Mouse (Mus musculus): Measurements from ENCODE around the gene Cpne4.

Cpne4 gene

GRCm38 (mm10) chr9:105053147-105053557 is 506.1 kb downstream of the Cpne4 start, which contains the start of gene Mrpl3:
Gene Mrpl3, plus strand, starts transcription at chr9:105053239.
- peak; percentile 88 for DNase-seq

DNA sequence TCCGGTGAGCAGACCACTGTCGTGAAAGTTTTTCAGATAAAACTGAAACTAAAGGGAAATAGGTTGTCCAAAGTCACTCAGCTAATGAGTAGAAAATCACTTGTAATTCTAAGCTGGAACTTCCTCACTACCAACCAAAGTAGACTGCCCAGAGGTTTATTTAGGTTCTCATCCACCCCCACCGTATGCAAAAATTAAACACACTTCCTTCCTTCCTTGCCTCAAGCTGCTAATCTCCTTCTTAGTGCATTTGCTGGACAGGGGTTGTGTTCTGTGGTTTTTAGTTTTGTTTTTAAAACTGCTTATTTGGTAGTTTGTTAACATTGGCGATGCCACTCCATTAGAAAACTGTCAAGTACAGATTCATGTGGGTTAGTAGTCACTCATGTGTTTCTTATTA is 506.7 kb downstream of the Cpne4 start:
- DNase-seq, result no peak

- DNase-seq, result no peak
These were observed 522.0 kb downstream of the Cpne4 start for GRCm38 (mm10) chr9:105069106-105069505.

DNA sequence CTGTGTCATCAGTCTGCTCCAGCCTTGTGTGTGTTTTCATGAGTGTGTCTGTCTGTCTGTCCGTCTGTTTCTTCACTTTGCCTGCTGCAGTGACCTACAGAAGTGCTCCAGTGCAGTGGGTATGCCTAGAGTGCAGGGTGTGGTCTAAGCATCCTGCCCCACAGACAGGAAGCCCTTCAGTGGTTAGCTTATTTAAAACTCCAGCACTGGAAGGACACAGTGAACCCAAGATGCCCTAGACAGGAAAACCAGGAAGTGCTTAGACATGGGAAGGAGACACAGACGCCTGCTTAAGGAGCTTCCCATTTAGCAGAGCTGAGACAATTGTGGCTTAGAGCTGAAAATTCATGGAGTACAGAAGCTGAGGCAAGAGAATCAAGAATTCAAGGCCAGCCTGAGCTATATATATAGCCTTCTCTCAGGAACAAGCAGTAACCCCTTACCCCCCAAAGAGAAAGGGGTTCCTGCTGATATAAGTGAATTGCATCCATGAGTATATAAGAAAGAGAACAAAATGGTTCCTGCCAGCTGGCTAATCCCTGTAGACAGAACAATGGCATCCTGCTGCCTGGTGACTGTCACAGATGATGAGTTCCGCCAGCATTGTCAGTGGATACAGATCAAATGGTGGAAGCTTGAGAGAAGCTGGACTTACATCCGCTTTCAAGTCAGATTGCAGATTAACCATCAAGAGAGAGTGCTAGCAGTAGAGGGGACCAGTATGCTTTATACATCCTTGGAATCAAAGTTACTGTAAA is 526.1 kb downstream of the Cpne4 start:
- no peak for DNase-seq

GRCm38 (mm10) chr9:105074851-105075250 is 527.8 kb downstream of the Cpne4 start:
- DNase-seq, result no peak

DNA sequence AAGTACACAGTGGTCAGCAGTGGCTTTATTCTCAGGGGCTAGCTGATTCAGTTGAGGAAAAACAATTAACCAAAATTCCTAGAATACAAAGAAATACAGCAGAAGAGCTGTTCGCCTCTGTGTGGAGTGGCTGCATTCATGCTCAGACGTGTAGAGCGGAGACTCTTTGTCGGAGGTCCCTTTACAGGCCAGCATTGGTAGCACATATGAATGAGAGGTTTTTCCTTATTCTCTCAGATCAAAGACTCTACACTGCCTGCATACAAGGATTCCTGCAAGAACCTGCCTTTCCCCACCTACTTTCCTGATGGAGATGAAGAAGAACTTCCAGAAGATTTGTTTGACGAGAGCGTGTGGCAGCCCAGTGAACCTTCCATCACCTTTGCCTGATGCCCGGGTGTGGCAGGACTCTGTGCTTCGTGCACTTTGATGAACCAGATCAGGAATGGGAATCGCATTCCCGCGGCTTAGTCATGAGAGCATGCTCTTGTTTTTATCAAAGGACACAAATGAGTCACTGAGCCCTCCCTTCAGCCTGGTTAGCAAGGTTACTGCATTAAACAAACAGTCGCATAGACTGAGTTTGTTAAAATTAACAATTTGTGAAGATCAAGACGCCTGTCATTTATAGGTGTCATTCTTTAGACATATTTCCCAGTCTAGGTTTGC is 529.8 kb downstream of the Cpne4 start:
- no peak for DNase-seq

DNA sequence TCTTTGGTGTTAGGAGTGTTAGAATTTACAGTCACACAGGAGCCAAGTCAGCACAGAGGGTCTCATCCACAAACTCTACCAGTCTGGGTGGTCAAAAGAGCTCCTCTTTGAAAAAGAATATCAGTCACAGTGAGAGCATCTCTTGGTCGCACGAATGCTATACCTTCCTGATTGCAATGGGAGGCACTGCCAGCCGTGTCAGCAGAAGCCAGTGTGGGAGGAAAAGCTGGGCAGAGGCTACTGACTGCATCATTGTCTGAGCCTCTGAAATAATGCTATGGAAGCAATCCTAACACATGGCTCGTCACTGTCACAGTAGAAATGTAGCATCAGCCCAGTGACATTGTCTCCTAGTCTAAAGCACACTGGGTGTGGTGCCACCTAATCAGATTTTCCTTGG is 531.4 kb downstream of the Cpne4 start:
- no peak for DNase-seq

DNA sequence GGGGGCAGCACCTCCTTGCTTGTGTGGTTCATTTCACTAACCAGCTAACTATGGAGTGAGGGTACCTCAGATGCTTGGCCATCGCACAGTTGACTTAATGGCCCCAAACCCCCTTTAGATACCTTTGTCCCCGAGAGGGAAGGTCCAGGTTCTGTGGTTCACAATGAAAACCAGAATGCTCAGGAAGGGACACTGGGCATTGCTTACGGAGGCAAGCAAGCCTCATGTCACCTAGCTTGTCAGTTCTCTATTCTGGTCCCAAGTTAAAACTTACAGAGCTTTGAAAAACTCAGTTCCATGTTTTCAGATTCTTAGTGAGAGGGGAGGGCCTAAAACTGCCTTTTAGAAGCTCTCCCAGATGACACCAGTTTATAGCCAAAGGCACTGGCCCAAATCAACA is 533.2 kb downstream of the Cpne4 start:
- no peak for DNase-seq
